In genomic region chr3:83004801-83005200, GRCm38 (mm10) we compare ENCODE assay signal across 43 mouse cellular contexts. TPM values are rescaled to one million over a fixed set of nuclear protein-coding genes. Genes with fewer than 3 reads are reported as not detected.
"Had no signal": no experiment of that assay in that cellular context is flagged by ENCODE, and none has a peak within 500 bp of the region (broad histone marks: within the 10 kb centered on the region; RNA-seq: fewer than 3 reads in every experiment).

No protein-coding gene starts in this region.

- H3K9me3 ChIP-seq: limb, embryonic 10.5 days; limb, embryonic 12.5 days; limb, embryonic 13.5 days; limb, embryonic 15.5 days; liver, embryonic 13.5 days; liver, embryonic 15.5 days; lung, embryonic 15.5 days; megakaryocyte, embryonic 14.5 days; midbrain, embryonic 10.5 days; midbrain, embryonic 12.5 days; midbrain, embryonic 13.5 days; midbrain, embryonic 15.5 days; neural tube, embryonic 12.5 days; neural tube, embryonic 13.5 days had no signal

- DNase-seq: left cerebral cortex, postnatal 4 days; liver; liver, embryonic 13.5 days; lung, adult 18-20 months; lung, adult 2 months; lung, embryonic 14.5 days; lung, postnatal 10 days; lung, postnatal 14 days; lung, postnatal 36 days; lung, postnatal 4 days; midbrain, embryonic 14.5 days had no signal

- H3K9ac ChIP-seq: limb, embryonic 12.5 days; limb, embryonic 13.5 days; limb, embryonic 15.5 days; liver, embryonic 13.5 days; liver, embryonic 14.5 days; liver, embryonic 15.5 days; lung, embryonic 14.5 days; lung, embryonic 15.5 days; midbrain, embryonic 12.5 days; midbrain, embryonic 13.5 days; midbrain, embryonic 15.5 days; neural tube, embryonic 12.5 days; neural tube, embryonic 13.5 days had no signal

- H3K4me1 ChIP-seq: lung, embryonic 15.5 days; megakaryocyte, embryonic 14.5 days; midbrain, embryonic 10.5 days; midbrain, embryonic 12.5 days; midbrain, embryonic 13.5 days; midbrain, embryonic 15.5 days; neural tube, embryonic 12.5 days; neural tube, embryonic 13.5 days had no signal

- H3K27me3 ChIP-seq: limb, embryonic 12.5 days; limb, embryonic 13.5 days; limb, embryonic 15.5 days; liver, embryonic 13.5 days; liver, embryonic 15.5 days; lung, embryonic 15.5 days; midbrain, embryonic 12.5 days; midbrain, embryonic 13.5 days; midbrain, embryonic 15.5 days; neural tube, embryonic 12.5 days; neural tube, embryonic 13.5 days had no signal

- H3K27ac ChIP-seq: left cerebral cortex, adult 2 months; limb, embryonic 10.5 days; limb, embryonic 12.5 days; limb, embryonic 13.5 days; limb, embryonic 15.5 days; liver, embryonic 13.5 days; liver, embryonic 14.5 days; liver, embryonic 15.5 days; lung, embryonic 15.5 days; macrophage; midbrain, embryonic 10.5 days; midbrain, embryonic 12.5 days; midbrain, embryonic 13.5 days; midbrain, embryonic 15.5 days; neural tube, embryonic 12.5 days; neural tube, embryonic 13.5 days had no signal

- ATAC-seq: lung, postnatal 0 days; midbrain, embryonic 13.5 days; midbrain, embryonic 15.5 days; midbrain, embryonic 16.5 days had no signal

- H3K4me3 ChIP-seq: left cerebral cortex, adult 2 months; limb, embryonic 10.5 days; limb, embryonic 12.5 days; limb, embryonic 13.5 days; limb, embryonic 15.5 days; liver, embryonic 13.5 days; liver, embryonic 15.5 days; lung, embryonic 15.5 days; megakaryocyte, embryonic 14.5 days; midbrain, embryonic 10.5 days; midbrain, embryonic 12.5 days; midbrain, embryonic 13.5 days; midbrain, embryonic 15.5 days; myocyte; neural tube, embryonic 12.5 days; neural tube, embryonic 13.5 days had no signal

- H3K36me3 ChIP-seq: limb, embryonic 10.5 days; limb, embryonic 12.5 days; limb, embryonic 13.5 days; limb, embryonic 15.5 days; liver, embryonic 13.5 days; liver, embryonic 15.5 days; lung, embryonic 15.5 days; midbrain, embryonic 10.5 days; midbrain, embryonic 12.5 days; midbrain, embryonic 13.5 days; midbrain, embryonic 15.5 days; neural tube, embryonic 12.5 days; neural tube, embryonic 13.5 days had no signal

- H3K4me2 ChIP-seq: limb, embryonic 12.5 days; limb, embryonic 13.5 days; limb, embryonic 15.5 days; liver, embryonic 13.5 days; liver, embryonic 15.5 days; lung, embryonic 14.5 days; lung, embryonic 15.5 days; midbrain, embryonic 11.5 days; midbrain, embryonic 12.5 days; midbrain, embryonic 13.5 days; midbrain, embryonic 15.5 days; neural tube, embryonic 12.5 days; neural tube, embryonic 13.5 days had no signal

RNA-seq across cellular contexts. Expression of gene Fgg, which starts 2.7 kb away (rescaled TPM):
- total RNA-seq: left cerebral cortex, adult 2 months; left cerebral cortex, adult 8-10 months; left cerebral cortex, postnatal 10 days; left cerebral cortex, postnatal 14 days; left cerebral cortex, postnatal 25 days; left cerebral cortex, postnatal 36 days; left cerebral cortex, postnatal 4 days; megakaryocyte progenitor cell, adult 5-6 weeks; megakaryocyte, adult 5-6 weeks; megakaryocyte-erythroid progenitor cell, adult 5-6 weeks; midbrain, postnatal 0 days; monocyte, adult 5-6 weeks had no signal
- polyA plus RNA-seq: limb, embryonic 12.5 days; lung, embryonic 14.5 days; macrophage; midbrain, embryonic 11.5 days; midbrain, embryonic 12.5 days; midbrain, embryonic 14.5 days; midbrain, embryonic 16.5 days; myocyte; neural tube, embryonic 12.5 days; neural tube, embryonic 13.5 days had no signal

RNA-seq across cellular contexts. Expression of gene Fga, which starts 21.1 kb away (rescaled TPM):
- total RNA-seq: left cerebral cortex, adult 2 months; left cerebral cortex, adult 8-10 months; left cerebral cortex, postnatal 10 days; left cerebral cortex, postnatal 14 days; left cerebral cortex, postnatal 25 days; left cerebral cortex, postnatal 36 days; left cerebral cortex, postnatal 4 days; megakaryocyte progenitor cell, adult 5-6 weeks; megakaryocyte, adult 5-6 weeks; megakaryocyte-erythroid progenitor cell, adult 5-6 weeks; midbrain, postnatal 0 days; monocyte, adult 5-6 weeks had no signal
- polyA plus RNA-seq: limb, embryonic 10.5 days; limb, embryonic 11.5 days; macrophage; midbrain, embryonic 10.5 days; midbrain, embryonic 11.5 days; midbrain, embryonic 12.5 days; midbrain, embryonic 15.5 days; midbrain, embryonic 16.5 days; midbrain, postnatal 0 days; myocyte; neural tube, embryonic 11.5 days had no signal

RNA-seq across cellular contexts. Expression of gene Fgb, which starts 44.9 kb away (rescaled TPM):
- total RNA-seq: left cerebral cortex, adult 2 months; left cerebral cortex, adult 8-10 months; left cerebral cortex, postnatal 10 days; left cerebral cortex, postnatal 14 days; left cerebral cortex, postnatal 25 days; left cerebral cortex, postnatal 36 days; left cerebral cortex, postnatal 4 days; megakaryocyte progenitor cell, adult 5-6 weeks; megakaryocyte, adult 5-6 weeks; megakaryocyte-erythroid progenitor cell, adult 5-6 weeks; midbrain, postnatal 0 days; monocyte, adult 5-6 weeks had no signal
- polyA plus RNA-seq: limb, embryonic 10.5 days; limb, embryonic 13.5 days; macrophage; midbrain, embryonic 10.5 days; midbrain, embryonic 11.5 days; midbrain, embryonic 12.5 days; midbrain, embryonic 14.5 days; midbrain, embryonic 15.5 days; midbrain, embryonic 16.5 days; midbrain, postnatal 0 days; myocyte; neural tube, embryonic 12.5 days had no signal
